Mouse (Mus musculus) megakaryocyte, embryonic 14.5 days (primary cell): ENCODE results near the gene Adgrg1.

Source experiments
- FLI1 ChIP-seq: IDR thresholded peaks from 2 replicates; pipeline ENCODE4 v1.6.1; 2012; ENCODE audit warnings: low read length, inconsistent platforms, mixed read lengths
- GATA1 ChIP-seq: IDR thresholded peaks from 3 replicates; pipeline ENCODE4 v1.6.1; 2012; ENCODE audit warnings: mixed read lengths, low read length, inconsistent platforms, borderline replicate concordance

GRCm38 (mm10) chr8:94973270-94973669, 1.3 kb upstream of the Adgrg1 start:
- no peak for TF ChIP-seq FLI1
- TF ChIP-seq GATA1, result no peak
